Comparison of ENCODE assay signal across 9 mouse cellular contexts in the genomic region with DNA sequence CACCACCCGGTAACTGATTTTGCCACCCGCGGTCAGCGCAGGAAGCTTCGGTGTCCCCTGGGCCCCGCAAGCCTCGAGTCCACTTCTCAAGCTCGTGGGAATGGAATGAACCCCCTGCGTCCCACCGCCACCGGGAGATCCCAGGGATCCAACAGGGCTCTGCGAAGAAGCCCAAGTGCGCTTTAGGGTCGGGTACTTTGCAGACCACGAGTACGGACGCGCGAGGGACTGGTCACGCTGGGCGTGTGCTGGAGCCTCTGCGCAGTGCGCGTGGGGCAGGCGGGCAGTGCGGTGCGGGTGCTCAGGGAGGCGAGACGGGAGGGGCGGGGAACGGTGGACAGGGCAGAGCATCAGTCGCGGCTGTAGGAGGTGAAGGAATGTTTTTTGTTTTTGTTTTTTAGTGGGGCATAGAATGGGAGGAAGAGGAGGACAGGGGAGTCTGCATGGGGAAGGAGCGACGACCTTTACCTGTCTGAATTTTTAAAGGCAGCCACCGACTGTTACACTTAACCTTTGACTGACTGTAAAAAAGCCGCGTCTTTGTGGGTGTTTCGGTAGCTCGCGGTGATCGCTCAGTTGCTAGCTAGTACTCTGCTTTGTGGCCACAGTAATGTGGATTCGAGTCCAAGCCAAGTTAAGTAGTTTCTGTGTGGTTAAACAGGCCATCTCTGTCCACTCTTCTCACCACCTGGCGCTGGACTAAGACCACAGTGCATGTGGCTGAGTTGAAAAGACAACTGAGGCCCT. TPM values are rescaled to one million over a fixed set of nuclear protein-coding genes. Genes with fewer than 3 reads are reported as not detected.
DNase-seq lines count a peak whose midpoint lies in the region; ATAC-seq and TF ChIP-seq lines count a peak whose summit lies in the region.
"Had no signal": no experiment of that assay in that cellular context is flagged by ENCODE, and none has a peak within 500 bp of the region (broad histone marks: within the 10 kb centered on the region; RNA-seq: fewer than 3 reads in every experiment).

No protein-coding gene starts in this region.

- no peak for TF ChIP-seq CTCF in bone marrow macrophage, adult 2 months (IDR thresholded peaks at IDR 0.05; ENCODE audit: low read depth, low read length)

- DNase-seq in CD4-positive, CD25-positive, alpha-beta regulatory T cell, adult 2 months (ENCODE audit: low read depth, low spot score): peak; percentile 12
- no peak for DNase-seq in cerebellum, adult 11 months
- DNase-seq in kidney, postnatal 14 days: no peak
- DNase-seq in left cerebral cortex, adult 18-20 months (ENCODE audit: low spot score in 2 of 2): no peak

- 0 out of 2 replicates have a peak, but pooled peaks cover 4% of the 10 kb centered on the region for H3K4me1 ChIP-seq in bone marrow macrophage, adult 2 months (ENCODE audit: control insufficient read depth, insufficient read depth, low read length)
- H3K4me1 ChIP-seq in hindbrain, embryonic 12.5 days: peaks cover 6% of the 10 kb centered on the region
- H3K4me1 ChIP-seq in midbrain, embryonic 12.5 days: peaks cover 9% of the 10 kb centered on the region

- peak overlapping the region; percentile 71 for H3K4me2 ChIP-seq in hindbrain, embryonic 12.5 days (replicated peaks)
- peak overlapping the region; percentile 74 for H3K4me2 ChIP-seq in midbrain, embryonic 12.5 days (replicated peaks)

- peak overlapping the region; percentile 51; the same call in 1 of the 2 replicates for H3K9ac ChIP-seq in hindbrain, embryonic 12.5 days
- H3K9ac ChIP-seq in midbrain, embryonic 12.5 days (replicated peaks): peak overlapping the region; percentile 61

- WGBS in hindbrain, embryonic 12.5 days: 1% methylated on average over 44 of the region's 44 CpGs
- 2% methylated on average over 44 of the region's 44 CpGs for WGBS in midbrain, embryonic 12.5 days

- no peak for ATAC-seq in CD4-positive, CD25-positive, alpha-beta regulatory T cell, adult 4 months
- ATAC-seq in hindbrain, embryonic 12.5 days (ENCODE audit: low FRiP score): no peak
- no peak for ATAC-seq in midbrain, embryonic 12.5 days (ENCODE audit: low FRiP score, low read depth)

- H3K36me3 ChIP-seq in hindbrain, embryonic 12.5 days: no peaks in the 10 kb centered on the region
- no peaks in the 10 kb centered on the region for H3K36me3 ChIP-seq in midbrain, embryonic 12.5 days

- H3K27me3 ChIP-seq in hindbrain, embryonic 12.5 days: peaks cover 77% of the 10 kb centered on the region
- H3K27me3 ChIP-seq in midbrain, embryonic 12.5 days: peaks cover 71% of the 10 kb centered on the region

- H3K4me3 ChIP-seq in bone marrow macrophage, adult 2 months (ENCODE audit: insufficient read depth, low read length): peak overlapping the region; percentile 58
- peak overlapping the region; percentile 31 for H3K4me3 ChIP-seq in hindbrain, embryonic 12.5 days
- peak overlapping the region; percentile 41 for H3K4me3 ChIP-seq in midbrain, embryonic 12.5 days

- no peaks in the 10 kb centered on the region for H3K9me3 ChIP-seq in hindbrain, embryonic 12.5 days (replicated peaks)
- H3K9me3 ChIP-seq in midbrain, embryonic 12.5 days: no peaks in the 10 kb centered on the region

- no peak overlapping the region for H3K27ac ChIP-seq in bone marrow macrophage, adult 2 months (ENCODE audit: insufficient read depth, low read depth, low read length)
- H3K27ac ChIP-seq in hindbrain, embryonic 12.5 days: no peak overlapping the region
- no peak overlapping the region for H3K27ac ChIP-seq in midbrain, embryonic 12.5 days (replicated peaks)

- no peak for TF ChIP-seq POLR2A in bone marrow macrophage, adult 2 months (IDR thresholded peaks at IDR 0.05; ENCODE audit: borderline replicate concordance, low read depth, low read length)

RNA-seq across cellular contexts. Expression of gene BC107364, which starts 23.0 kb away (rescaled TPM):
- not detected for polyA plus RNA-seq in CD4-positive, CD25-positive, alpha-beta regulatory T cell, adult 4 months (2017; shearing (Covaris generic))
- polyA plus RNA-seq in bone marrow macrophage, adult 2 months (2012; ENCODE audit: insufficient read depth, insufficient read length, missing spikeins): not detected in 2 replicates
- not detected in 2 replicates for polyA plus RNA-seq in hindbrain, embryonic 12.5 days (2016; fragmentation: Nextera tagmentation; extraction: Ambion mirVana)
- 0.26 TPM in 1 of 2 replicates, not detected in the other for polyA plus RNA-seq in midbrain, embryonic 12.5 days (2016; fragmentation: Nextera tagmentation; extraction: Ambion mirVana)
- total RNA-seq in left cerebral cortex, adult 18-20 months (2021): not detected
- polyA plus RNA-seq: cortical plate, adult 2 months had no signal

RNA-seq across cellular contexts. Expression of gene Hfe2, which starts 49.9 kb away (rescaled TPM):
- polyA plus RNA-seq in CD4-positive, CD25-positive, alpha-beta regulatory T cell, adult 4 months (2017; shearing (Covaris generic)): under 1 TPM in 1 of 2 experiments, not detected in 1; 0.22 TPM
- not detected in 2 replicates for polyA plus RNA-seq in bone marrow macrophage, adult 2 months (2012; ENCODE audit: insufficient read depth, insufficient read length, missing spikeins)
- polyA plus RNA-seq in hindbrain, embryonic 12.5 days (2016; fragmentation: Nextera tagmentation; extraction: Ambion mirVana): 0.70 and 2.5 TPM in 2 replicates
- polyA plus RNA-seq in midbrain, embryonic 12.5 days (2016; fragmentation: Nextera tagmentation; extraction: Ambion mirVana): 0.89 and 1.0 TPM in 2 replicates
- total RNA-seq in left cerebral cortex, adult 18-20 months (2021): 1 to 10 TPM; 1.3 to 1.5 TPM
